Mouse (Mus musculus) v-Abl transformed pro-B cells (cell line): ENCODE results near the gene Prr9.

Experiments used
- in situ Hi-C, 2 experiments: fragments of 400-800 bp; cut with MboI; formaldehyde crosslinking; loops; one replicate each; pipeline ENCODE4 v1.15.1; 2025; ENCODE audit not compliant: unreplicated experiment in 2 of 2

Gene Prr9

DNA sequence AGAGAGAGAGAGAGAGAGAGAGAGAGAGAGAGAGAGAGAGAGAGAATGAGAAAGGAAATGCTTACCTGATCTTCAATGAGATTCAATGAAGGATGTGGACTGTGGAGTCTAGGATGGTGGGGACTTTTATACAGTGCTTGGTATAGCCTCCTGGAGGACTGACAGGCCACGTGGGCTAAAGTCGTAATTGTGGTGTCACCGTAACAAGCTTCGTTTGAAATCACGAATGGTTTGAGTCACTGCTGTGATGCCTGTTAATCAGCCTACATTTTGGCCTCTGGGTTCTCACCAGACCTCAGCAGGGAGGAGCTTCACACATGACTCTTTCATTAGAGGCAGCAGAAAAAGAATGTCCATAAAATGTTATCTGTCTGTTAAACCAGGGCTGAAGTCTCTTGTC lies at the start of gene Prr9:
Gene Prr9 (minus strand): TSS at position 101 of the 400 bp plus-strand sequence.
- in situ Hi-C loops = no loop called here

DNA sequence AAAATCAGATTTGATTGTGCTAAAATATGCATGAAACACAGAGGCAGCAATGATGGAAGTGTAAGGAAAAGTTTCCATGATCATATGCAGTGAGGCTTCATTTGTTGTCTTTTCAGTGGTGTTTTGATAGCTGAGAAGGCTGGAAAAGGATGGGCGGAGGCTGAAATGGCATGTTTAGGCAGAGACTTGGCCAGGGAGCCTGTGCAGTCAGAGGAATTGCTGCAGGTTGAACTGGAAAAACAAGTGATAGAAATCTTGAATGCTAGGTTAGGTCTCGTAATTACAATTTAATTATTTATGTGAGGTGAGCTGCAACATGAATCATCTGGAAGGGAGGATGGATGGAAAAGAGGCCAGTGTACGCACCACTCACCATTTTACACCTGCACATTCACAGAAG lies 46.1 kb upstream of the Prr9 start:
- in situ Hi-C loops = loop anchor here in 1 of 2 experiments (25.0 kb wide), 1 partner anchor 1442 kb away; no protein-coding TSS in a partner anchor

DNA sequence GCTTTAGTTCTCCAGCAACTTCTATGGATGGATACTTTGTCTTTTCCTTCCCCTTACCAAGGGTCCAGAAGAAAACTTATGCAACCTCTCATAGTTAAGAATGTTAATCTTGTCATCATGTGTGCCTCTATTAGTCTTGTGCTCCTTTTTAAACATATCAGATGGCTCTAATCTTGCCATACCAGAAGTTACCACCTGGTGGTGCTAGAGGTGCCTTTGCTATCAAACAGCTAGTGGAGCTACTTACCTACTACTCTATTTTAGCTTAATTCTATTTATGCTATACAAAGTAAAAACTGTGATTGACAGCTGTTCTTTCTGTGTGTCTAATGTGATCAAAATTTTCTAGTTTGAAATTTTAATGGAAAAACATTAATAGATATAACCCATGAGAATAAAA lies 29.6 kb upstream of the Prr9 start:
- in situ Hi-C loops = loop anchor here (5.0 to 25.0 kb wide), 4 partner anchors 441 to 1459 kb away; no protein-coding TSS in a partner anchor

DNA sequence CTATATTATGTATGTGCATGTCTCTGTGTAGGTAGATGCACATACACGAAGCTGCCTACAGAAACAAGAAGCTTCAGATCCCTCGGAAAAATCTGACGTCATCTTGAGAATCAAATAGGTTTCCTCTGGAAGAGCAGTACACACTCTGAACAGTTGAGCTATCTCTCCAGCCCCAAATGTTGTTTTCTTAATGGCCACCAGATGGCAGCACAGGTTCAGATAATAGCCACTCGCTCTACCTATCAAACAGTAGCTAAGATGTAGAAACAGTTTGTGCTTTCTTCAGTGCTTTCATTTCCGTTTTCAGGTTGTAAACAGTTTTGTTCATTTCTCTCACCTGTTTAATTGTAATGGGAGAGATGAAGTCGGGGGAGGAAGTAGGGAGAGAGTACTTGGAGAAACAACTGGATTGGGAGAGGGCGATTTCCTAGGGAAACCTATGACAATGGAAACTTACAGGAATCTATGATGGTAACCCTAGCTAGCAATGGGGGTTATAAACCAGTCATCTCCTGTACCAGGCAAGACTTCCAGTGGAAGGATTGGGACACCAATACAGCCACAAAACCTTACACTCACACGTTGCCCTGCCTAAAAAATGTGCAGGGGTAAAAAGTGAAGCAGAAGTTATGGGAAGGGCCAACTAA lies 27.0 kb upstream of the Prr9 start:
- in situ Hi-C loops = loop anchor here (5.0 to 25.0 kb wide), 4 partner anchors 444 to 1462 kb away; no protein-coding TSS in a partner anchor

DNA sequence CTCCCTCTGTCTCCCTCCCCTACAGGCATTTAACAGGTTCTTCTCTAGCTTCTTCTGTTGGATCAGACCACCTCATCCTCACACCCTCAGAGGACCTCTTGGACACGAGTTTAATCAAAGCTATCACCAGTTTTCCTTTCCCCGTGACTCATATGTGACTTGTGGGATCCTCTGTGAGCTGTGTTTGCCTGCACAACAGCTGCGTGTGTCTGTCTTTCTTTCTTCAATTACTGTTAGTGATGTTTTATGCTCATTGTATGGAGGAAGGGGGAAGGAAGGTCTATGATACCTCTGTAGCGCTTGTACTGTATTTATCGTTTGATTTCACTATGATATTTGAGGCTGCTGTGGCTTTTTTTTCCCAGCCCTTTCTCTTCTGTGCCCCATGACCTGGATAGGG lies 24.2 kb upstream of the Prr9 start:
- in situ Hi-C loops = loop anchor here in 1 of 2 experiments (25.0 kb wide), 1 partner anchor 464 kb away; the partner anchor contains the start of genes 2210017I01Rik and Lce6a

DNA sequence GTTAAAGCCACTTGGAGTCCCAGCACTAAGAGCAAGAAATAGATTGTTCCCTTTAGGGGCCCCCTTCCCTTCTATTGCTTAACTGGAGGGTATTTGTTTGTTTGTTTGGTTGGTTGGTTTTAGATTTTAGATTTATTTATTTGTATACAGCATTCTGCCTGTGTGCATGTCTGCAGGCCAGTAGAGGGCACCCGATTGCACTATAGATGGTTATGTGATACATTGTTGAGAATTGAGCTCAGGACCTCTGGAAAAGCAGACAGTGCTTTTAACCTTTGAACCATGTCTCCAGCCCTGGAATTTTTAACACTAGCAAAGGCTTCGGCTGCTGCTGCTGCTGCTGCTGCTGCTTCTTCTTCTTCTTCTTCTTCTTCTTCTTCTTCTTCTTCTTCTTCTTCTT lies 23.7 kb upstream of the Prr9 start:
- in situ Hi-C loops = loop anchor here in 1 of 2 experiments (25.0 kb wide), 1 partner anchor 465 kb away; the partner anchor contains the start of genes 2210017I01Rik and Lce6a

DNA sequence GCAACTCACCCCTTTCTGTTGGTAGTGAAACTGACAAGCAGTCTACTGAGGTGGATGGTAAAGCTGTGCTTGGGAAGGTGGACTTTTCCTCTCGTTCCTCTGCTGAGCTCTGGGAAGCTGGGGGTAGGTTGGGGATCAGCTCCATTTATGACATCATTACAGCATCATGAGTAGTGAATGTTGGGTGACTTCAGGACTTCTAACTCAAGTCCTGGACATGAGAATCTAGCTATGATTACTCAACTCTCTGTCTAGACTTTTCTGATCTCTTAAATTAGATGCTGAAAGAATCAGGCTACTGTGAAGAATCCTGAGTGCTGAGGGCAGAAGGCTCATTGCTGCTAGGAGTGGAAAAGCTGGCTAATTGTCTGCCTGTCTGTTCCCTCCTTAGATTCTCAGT lies 18.9 kb upstream of the Prr9 start, which contains the start of gene Lelp1:
Gene Lelp1 (minus strand): TSS at position 101 of the 400 bp plus-strand sequence.
- in situ Hi-C loops = loop anchor here in 1 of 2 experiments (25.0 kb wide), 1 partner anchor 470 kb away; the partner anchor contains the start of genes 2210017I01Rik and Lce6a

DNA sequence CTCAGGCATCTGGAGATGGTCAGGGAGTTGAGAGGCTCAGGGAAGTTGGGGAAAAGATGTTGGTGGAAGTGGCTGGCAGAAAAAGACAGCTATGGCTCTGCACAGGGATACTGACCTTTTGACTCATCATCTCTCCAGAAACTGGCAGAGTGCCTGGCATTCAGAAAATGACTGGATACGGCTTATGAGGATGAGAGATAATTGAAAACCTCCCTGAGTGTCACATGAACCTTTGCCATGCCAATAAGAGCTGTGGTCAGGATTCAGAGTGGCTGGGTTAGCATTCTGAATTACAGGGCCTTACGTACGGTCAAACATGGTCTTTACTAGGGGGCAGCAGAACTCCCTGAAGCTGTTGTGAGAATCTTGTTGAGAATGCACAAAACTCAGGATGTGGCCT lies 2.8 kb downstream of the Prr9 start:
- in situ Hi-C loops = no loop called here

- in situ Hi-C loops = no loop called here
These were observed 5.8 kb downstream of the Prr9 start for GRCm38 (mm10) chr3:92117930-92118329.

DNA sequence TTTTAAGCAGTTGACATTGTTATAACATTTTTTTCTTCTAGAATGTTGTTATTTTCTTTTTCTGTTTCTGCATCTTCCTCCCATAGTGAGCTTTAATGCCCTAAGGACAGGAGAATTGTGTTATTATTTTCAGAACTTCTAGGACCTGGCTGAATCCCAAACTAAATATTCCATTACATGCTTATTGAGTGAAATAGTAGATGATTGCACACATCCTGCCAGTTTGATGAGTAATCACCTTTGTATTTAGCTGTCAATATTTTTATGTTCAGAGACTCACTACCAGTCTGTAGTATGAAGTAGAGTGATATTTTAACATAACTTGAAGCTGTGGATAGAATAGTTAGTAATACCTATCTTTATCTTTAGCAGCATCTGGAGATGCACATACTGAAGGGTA lies 12.2 kb downstream of the Prr9 start:
- in situ Hi-C loops = no loop called here

DNA sequence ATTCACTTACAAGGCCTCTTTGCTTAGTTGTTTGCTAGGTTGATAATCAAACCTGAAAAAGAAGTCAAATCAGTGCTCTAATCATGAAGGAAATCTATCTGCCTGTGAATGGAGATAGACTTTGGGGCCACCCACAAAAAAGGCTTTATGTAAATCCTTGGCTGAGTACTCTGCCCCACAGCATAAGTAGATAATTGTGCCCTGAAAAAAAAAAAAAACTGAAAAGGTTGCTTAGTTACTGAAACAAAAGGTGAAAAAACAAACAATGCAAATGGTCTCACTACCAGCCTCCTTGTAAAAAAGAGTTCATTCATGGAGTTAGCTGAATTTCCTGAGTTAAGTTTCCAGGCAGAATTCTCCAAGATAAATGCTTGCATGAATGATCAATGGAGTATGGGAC lies 13.0 kb downstream of the Prr9 start:
- in situ Hi-C loops = no loop called here

DNA sequence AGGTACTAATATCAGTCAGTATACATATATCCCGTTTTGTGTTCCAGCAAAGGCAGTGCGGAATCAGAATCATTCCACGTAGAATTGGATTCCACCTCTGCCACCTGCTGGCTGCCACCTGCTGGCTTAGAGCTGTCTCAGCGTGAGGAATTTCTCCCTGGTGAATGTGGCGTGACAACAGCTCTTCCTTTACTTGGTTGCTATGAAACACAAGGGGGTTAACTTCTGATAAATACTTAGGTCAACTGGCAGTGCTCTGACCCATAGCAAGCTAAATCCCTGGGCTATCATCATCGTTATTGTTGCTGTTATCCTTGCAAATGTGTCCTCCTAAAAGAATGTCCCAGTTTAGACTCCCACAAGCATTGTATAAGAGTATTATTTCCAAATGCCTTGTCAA lies 17.2 kb downstream of the Prr9 start:
- in situ Hi-C loops = no loop called here

DNA sequence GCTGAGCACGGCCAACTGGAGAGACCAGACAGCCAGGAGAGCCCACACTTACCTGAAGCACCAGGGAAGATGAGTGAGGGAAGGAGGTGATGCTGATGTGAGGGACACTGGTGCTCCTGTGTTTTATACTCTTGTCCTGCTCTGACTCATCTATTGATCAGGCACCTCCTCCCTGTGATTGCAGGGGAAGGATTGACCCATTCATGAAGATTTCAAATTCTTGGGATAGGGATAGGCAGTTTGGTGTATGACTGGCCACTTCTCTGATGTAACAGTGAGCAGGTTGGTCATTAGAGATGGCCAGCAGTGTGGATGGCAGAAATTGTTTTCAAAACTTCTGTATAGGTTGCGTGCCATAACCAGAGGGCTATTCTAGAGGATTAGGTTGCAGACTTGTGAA lies 40.7 kb downstream of the Prr9 start, which contains the start of gene Lor:
Gene Lor (minus strand): TSS at position 101 of the 400 bp plus-strand sequence.
- in situ Hi-C loops = no loop called here

DNA sequence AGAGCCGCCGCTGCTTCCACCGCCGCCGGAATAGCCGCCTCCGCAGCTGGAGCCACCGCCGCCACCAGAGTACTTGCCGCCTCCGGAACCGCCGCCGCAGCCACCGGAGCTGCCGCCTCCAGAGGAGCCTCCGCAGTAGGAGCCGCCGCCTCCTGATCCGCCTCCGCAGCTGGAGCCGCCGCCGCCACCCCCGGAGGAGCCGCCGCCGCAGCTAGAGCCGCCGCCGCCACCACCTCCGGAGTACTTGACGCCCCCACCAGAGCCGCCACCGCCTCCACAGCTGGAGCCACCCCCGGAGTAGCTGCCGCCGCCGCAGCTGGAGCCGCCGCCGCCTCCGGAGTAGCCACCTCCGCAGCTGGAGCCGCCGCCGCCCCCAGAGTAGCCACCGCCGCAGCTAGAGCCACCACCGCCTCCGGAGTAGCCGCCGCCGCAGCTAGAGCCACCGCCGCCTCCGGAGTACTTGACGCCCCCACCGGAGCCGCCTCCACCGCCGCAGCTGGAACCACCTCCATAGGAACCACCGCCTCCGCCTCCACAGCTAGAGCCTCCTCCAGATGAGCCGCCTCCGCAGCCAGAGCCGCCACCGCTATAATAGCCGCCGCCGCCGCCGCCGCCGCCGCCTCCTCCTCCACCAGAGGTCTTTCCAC lies 42.3 kb downstream of the Prr9 start:
- in situ Hi-C loops = no loop called here

DNA sequence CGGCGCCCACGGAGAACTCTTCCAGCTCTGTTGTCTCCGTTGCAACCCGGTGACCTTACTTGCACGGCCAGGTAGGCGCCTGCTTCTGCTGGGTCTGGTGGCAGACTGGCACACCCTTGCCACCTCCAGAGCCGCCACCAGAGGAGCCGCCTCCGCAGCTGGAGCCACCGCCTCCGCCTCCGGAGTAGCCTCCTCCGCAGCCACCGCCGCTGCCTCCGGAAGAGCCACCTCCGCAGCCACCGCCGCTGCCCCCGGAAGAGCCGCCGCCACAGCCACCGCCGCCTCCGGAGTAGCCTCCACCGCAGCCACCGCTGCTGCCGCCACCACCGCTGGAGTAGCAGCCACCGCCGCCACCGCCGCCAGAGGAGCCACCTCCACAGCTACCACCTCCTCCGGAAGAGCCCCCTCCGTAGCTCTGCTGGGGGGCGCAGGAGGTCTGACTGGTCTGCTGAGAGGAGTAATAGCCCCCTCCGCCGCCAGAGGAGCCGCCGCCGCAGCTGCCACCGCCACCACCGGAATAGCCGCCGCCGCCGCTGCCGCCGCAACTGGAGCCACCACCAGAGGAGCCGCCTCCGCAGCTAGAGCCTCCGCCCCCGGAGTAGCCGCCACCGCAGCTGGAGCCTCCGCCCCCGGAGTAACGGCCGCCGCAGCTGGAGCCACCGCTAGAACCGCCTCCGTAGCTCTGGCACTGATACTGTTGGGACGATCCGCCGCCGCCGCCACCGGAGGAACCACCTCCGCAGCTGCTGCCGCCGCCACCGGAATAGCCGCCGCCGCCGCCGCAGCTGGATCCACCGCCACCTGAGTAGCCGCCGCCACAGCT lies 43.1 kb downstream of the Prr9 start:
- in situ Hi-C loops = no loop called here
